In the genomic region with DNA sequence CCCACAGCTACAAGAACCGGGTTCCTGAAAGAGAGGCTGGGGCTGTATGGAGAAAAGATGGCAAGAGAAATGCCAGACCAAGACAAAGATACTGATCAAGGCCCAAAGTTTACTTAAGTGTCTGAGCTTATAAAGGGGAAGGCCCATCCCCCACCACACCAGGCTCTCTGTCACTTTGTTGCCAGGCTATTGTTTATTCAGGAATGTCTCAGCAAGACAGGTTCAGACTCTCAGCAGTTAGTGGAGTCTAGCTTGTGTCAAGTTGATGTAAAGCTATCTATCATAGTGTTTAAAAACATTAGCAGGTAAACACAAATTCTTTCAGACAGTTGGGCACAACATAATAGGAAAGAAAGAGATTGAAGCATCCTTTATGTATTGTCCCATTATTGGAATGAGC, we compare ENCODE assay signal across 23 mouse cellular contexts.
A peak's percentile ranks its signal among the peaks of the same experiment; 100 is the strongest.
DNase-seq lines count a peak whose midpoint lies in the region; ATAC-seq lines count a peak whose summit lies in the region.
"Had no signal": no experiment of that assay in that cellular context is flagged by ENCODE, and none has a peak within 500 bp of the region (broad histone marks: within the 10 kb centered on the region; RNA-seq: fewer than 3 reads in every experiment).

No protein-coding gene starts in this region.

- H3K9ac ChIP-seq in hindbrain, embryonic 11.5 days (ENCODE audit: low read depth, low read length) = no peak overlapping the region
- no peak overlapping the region for H3K9ac ChIP-seq in hindbrain, embryonic 16.5 days (ENCODE audit: low read depth, low read length)
- H3K9ac ChIP-seq in neural tube, embryonic 11.5 days (ENCODE audit: low read length) = no peak overlapping the region
- H3K9ac ChIP-seq: embryonic facial prominence, embryonic 15.5 days; heart, embryonic 13.5 days had no signal

- no peak overlapping the region for H3K27ac ChIP-seq in hindbrain, embryonic 11.5 days (ENCODE audit: low read depth, low read length)
- H3K27ac ChIP-seq in hindbrain, embryonic 16.5 days (ENCODE audit: low read depth, low read length) = no peak overlapping the region
- H3K27ac ChIP-seq in neural tube, embryonic 11.5 days (ENCODE audit: low read depth, low read length) = no peak overlapping the region
- H3K27ac ChIP-seq: embryonic facial prominence, embryonic 15.5 days; forebrain, embryonic 10.5 days; gastrocnemius, adult 2 months; heart, embryonic 13.5 days; hindbrain, postnatal 0 days had no signal

- WGBS in hindbrain, embryonic 11.5 days = 38% methylated on average over 1 of the region's 1 CpGs
- 30% methylated on average over 1 of the region's 1 CpGs for WGBS in hindbrain, embryonic 16.5 days
- WGBS in neural tube, embryonic 11.5 days = 41% methylated on average over 1 of the region's 1 CpGs

- H3K4me1 ChIP-seq in hindbrain, embryonic 11.5 days (replicated peaks; ENCODE audit: control insufficient read depth, insufficient read depth, low read length) = no peaks in the 10 kb centered on the region
- no peaks in the 10 kb centered on the region for H3K4me1 ChIP-seq in hindbrain, embryonic 16.5 days (ENCODE audit: control insufficient read depth, insufficient read depth, low read depth, low read length)
- no peaks in the 10 kb centered on the region for H3K4me1 ChIP-seq in neural tube, embryonic 11.5 days (ENCODE audit: control insufficient read depth, insufficient read depth, low read length)
- H3K4me1 ChIP-seq: embryonic facial prominence, embryonic 15.5 days; heart, embryonic 13.5 days had no signal

- no peaks in the 10 kb centered on the region for H3K27me3 ChIP-seq in hindbrain, embryonic 11.5 days (ENCODE audit: control insufficient read depth, insufficient read depth, low read length)
- H3K27me3 ChIP-seq in hindbrain, embryonic 16.5 days (replicated peaks; ENCODE audit: control insufficient read depth, insufficient read depth, low read length) = no peaks in the 10 kb centered on the region
- H3K27me3 ChIP-seq in neural tube, embryonic 11.5 days (ENCODE audit: control insufficient read depth, insufficient read depth, low read length) = no peaks in the 10 kb centered on the region
- H3K27me3 ChIP-seq: CH12.LX; embryonic facial prominence, embryonic 15.5 days; heart, embryonic 13.5 days; Patski had no signal

- peak; percentile 4 for DNase-seq in hindbrain, embryonic 11.5 days (ENCODE audit: low spot score)
- DNase-seq in neural tube, embryonic 11.5 days (ENCODE audit: low spot score) = peak; percentile 12
- DNase-seq in neural tube, embryonic 10.5 days (ENCODE audit: extremely low spot score, low spot score) = no peak
- peak; percentile 2 for DNase-seq in embryo, embryonic 11 days
- DNase-seq in gastrocnemius, postnatal 36 days = no peak
- DNase-seq: adrenal gland, postnatal 14 days; cerebellum, adult 11-12 months; cerebellum, adult 9-10 months; cerebellum, postnatal 25 days; gastrocnemius, adult 2 months; gastrocnemius, postnatal 25 days; heart, adult 11 months; heart, postnatal 36 days had no signal

- H3K4me2 ChIP-seq in hindbrain, embryonic 11.5 days (replicated peaks; ENCODE audit: low read depth, low read length) = no peak overlapping the region
- no peak overlapping the region for H3K4me2 ChIP-seq in hindbrain, embryonic 16.5 days (ENCODE audit: low read length)
- no peak overlapping the region for H3K4me2 ChIP-seq in neural tube, embryonic 11.5 days (ENCODE audit: low read depth)
- H3K4me2 ChIP-seq: embryonic facial prominence, embryonic 15.5 days; heart, embryonic 13.5 days had no signal

- H3K9me3 ChIP-seq in hindbrain, embryonic 11.5 days (ENCODE audit: control insufficient read depth, low read length) = no peaks in the 10 kb centered on the region
- H3K9me3 ChIP-seq in hindbrain, embryonic 16.5 days (ENCODE audit: control insufficient read depth, low read length) = no peaks in the 10 kb centered on the region
- no peaks in the 10 kb centered on the region for H3K9me3 ChIP-seq in neural tube, embryonic 11.5 days (ENCODE audit: control insufficient read depth, low read length)
- H3K9me3 ChIP-seq: embryonic facial prominence, embryonic 15.5 days; forebrain, embryonic 10.5 days; heart, embryonic 13.5 days had no signal

- no peak for ATAC-seq in hindbrain, embryonic 11.5 days (ENCODE audit: low FRiP score)
- ATAC-seq in hindbrain, embryonic 16.5 days = no peak
- no peak for ATAC-seq in neural tube, embryonic 11.5 days (ENCODE audit: insufficient read depth, low FRiP score, low TSS enrichment)
- ATAC-seq: activated CD4-positive, CD25-positive, alpha-beta regulatory T cell, adult 4 months; forebrain, embryonic 14.5 days; hindbrain, postnatal 0 days; Patski had no signal

- no peak overlapping the region for H3K4me3 ChIP-seq in hindbrain, embryonic 11.5 days (ENCODE audit: low read depth, low read length)
- no peak overlapping the region for H3K4me3 ChIP-seq in hindbrain, embryonic 16.5 days (ENCODE audit: low read length)
- no peak overlapping the region for H3K4me3 ChIP-seq in neural tube, embryonic 11.5 days (ENCODE audit: low read depth, low read length)
- H3K4me3 ChIP-seq: embryonic facial prominence, embryonic 15.5 days; erythroblast, embryonic 14.5 days; forebrain, embryonic 10.5 days; gastrocnemius, adult 2 months; heart, embryonic 13.5 days had no signal

- intact Hi-C loops in gastrocnemius, postnatal 36 days (cut with DNase I) = no loop called here

- no peaks in the 10 kb centered on the region for H3K36me3 ChIP-seq in hindbrain, embryonic 11.5 days (ENCODE audit: control insufficient read depth, insufficient read depth, low read length)
- H3K36me3 ChIP-seq in hindbrain, embryonic 16.5 days (ENCODE audit: control insufficient read depth, insufficient read depth, low read length) = no peaks in the 10 kb centered on the region
- no peaks in the 10 kb centered on the region for H3K36me3 ChIP-seq in neural tube, embryonic 11.5 days (ENCODE audit: control insufficient read depth, insufficient read depth, low read length)
- H3K36me3 ChIP-seq: embryonic facial prominence, embryonic 15.5 days; forebrain, embryonic 10.5 days; heart, embryonic 13.5 days had no signal

Comparison
In these comparisons a context has a peak if more than half of its experiments do, and no peak if none do; other contexts are left out.
1. DNase-seq: peak in hindbrain, embryonic 11.5 days (single experiment), neural tube, embryonic 11.5 days (single experiment) and embryo, embryonic 11 days (single experiment); none in neural tube, embryonic 10.5 days (single experiment) and gastrocnemius, postnatal 36 days (0 of 2).